Mouse (Mus musculus): ENCODE results near the gene Popdc3. TPM values are rescaled to one million over a fixed set of nuclear protein-coding genes. Genes with fewer than 3 reads are reported as not detected.
"Not testable (repeated sequence)": the region's sequence is repeated elsewhere in the genome, so short reads cannot be mapped to it uniquely, and the experiment has no call there.

Gene Popdc3
- total RNA-seq, 2 experiments from 2014 or later = 25.3 to 26.7 TPM

GRCm38 (mm10) chr10:45299509-45299908 lies 121.6 kb downstream of the Popdc3 start:
- intact Hi-C loops (cut with DNase I) = no loop called here
- no peak for DNase-seq (ENCODE audit: low spot score)

GRCm38 (mm10) chr10:45303315-45304036 lies 125.6 kb downstream of the Popdc3 start:
- intact Hi-C loops (cut with DNase I) = no loop called here
- DNase-seq (ENCODE audit: low spot score) = no peak

- DNase-seq (ENCODE audit: low spot score) = no peak
- intact Hi-C loops (cut with DNase I) = no loop called here
Measured at GRCm38 (mm10) chr10:45305173-45305572, 127.3 kb downstream of the Popdc3 start.

DNA sequence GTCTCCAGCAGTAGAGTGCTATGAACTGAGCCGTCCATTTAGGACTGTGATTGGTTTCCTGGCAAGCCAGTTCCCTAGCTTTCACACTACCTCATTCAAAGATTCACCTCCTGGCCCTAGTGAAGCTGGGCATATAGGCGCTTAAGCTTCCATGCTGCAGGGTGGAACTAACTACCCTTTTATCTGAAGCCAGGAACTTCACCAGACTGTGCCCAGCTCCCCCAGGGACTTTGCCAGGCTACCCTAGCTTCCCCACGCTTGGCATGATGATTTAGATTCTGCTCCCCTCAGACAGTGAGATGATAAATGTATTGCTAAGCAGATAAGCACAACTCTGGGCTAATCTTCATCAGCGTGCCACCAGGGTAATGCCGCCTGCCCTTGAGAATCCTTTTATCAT lies 133.2 kb downstream of the Popdc3 start:
- intact Hi-C loops (cut with DNase I) = no loop called here
- DNase-seq (ENCODE audit: low spot score) = no peak

GRCm38 (mm10) chr10:45311624-45312023 lies 133.7 kb downstream of the Popdc3 start:
- intact Hi-C loops (cut with DNase I) = no loop called here
- DNase-seq (ENCODE audit: low spot score) = no peak

DNA sequence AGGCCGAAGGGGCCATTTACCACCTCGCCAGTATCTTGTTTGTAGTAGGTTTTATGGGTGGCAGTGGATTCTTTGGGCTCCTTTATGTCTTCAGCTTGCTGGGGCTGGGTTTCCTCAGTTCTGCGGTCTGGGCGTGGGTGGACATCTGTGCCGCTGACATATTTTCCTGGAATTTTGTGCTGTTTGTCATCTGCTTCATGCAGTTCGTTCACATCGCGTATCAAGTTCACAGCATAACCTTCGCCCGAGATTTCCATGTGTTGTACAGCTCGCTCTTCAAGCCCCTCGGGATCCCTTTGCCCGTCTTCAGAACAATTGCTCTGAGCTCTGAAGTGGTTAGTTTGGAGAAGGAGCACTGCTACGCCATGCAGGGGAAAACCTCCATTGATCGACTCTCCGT lies 137.0 kb downstream of the Popdc3 start:
- no peak for DNase-seq (ENCODE audit: low spot score)
- intact Hi-C loops (cut with DNase I) = no loop called here

- intact Hi-C loops (cut with DNase I) = no loop called here
- no peak for DNase-seq (ENCODE audit: low spot score)
Measured at GRCm38 (mm10) chr10:45318922-45319321, 141.0 kb downstream of the Popdc3 start.

DNA sequence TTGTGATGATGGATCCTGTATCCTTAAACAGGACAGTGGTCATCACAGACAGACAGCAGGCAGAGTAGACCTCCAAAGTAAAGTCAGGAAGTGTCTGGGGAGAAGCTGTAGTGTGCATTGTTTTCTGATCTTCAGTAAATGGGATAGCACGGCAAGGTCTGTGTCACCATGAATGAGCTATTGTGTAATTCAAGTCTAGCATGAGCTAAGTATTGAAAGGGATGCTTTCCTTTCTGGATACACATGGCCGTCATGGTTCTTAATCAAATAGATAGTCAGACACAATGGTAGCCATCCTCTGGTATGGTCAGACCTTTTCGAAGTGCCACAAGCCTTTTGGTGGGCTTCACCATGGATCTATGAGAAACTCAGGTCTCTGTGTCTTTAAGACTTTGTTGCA lies 142.4 kb downstream of the Popdc3 start:
- intact Hi-C loops (cut with DNase I) = no loop called here
- DNase-seq (ENCODE audit: low spot score) = no peak

GRCm38 (mm10) chr10:45324159-45324558 lies 146.3 kb downstream of the Popdc3 start:
- no peak for DNase-seq (ENCODE audit: low spot score)
- intact Hi-C loops (cut with DNase I) = no loop called here

- DNase-seq (ENCODE audit: low spot score) = no peak
- intact Hi-C loops (cut with DNase I) = no loop called here
Measured at GRCm38 (mm10) chr10:45328196-45329000, 150.5 kb downstream of the Popdc3 start.

DNA sequence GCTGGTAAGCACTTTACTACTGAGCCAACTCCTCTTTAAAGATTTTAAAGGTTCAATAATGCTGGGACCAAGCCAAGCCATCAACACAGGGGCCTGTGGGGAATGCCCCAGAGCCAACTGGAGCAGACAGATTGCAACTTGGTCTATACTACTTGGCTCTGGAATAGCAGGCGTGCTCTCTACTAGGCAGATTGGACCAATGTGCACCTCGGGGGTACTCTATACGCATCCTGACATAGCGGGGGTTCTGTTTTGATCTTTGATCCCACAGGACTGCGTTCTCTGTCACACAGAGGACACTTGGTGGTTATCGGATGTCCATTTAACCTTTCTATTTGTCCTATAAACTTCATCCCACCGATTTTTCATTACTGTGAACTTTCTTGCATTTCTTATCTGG lies 157.0 kb downstream of the Popdc3 start:
- intact Hi-C loops (cut with DNase I) = loop anchor here (5.0 kb wide), 1 partner anchor 48 kb away; no protein-coding TSS in a partner anchor
- DNase-seq (ENCODE audit: low spot score) = no peak

DNA sequence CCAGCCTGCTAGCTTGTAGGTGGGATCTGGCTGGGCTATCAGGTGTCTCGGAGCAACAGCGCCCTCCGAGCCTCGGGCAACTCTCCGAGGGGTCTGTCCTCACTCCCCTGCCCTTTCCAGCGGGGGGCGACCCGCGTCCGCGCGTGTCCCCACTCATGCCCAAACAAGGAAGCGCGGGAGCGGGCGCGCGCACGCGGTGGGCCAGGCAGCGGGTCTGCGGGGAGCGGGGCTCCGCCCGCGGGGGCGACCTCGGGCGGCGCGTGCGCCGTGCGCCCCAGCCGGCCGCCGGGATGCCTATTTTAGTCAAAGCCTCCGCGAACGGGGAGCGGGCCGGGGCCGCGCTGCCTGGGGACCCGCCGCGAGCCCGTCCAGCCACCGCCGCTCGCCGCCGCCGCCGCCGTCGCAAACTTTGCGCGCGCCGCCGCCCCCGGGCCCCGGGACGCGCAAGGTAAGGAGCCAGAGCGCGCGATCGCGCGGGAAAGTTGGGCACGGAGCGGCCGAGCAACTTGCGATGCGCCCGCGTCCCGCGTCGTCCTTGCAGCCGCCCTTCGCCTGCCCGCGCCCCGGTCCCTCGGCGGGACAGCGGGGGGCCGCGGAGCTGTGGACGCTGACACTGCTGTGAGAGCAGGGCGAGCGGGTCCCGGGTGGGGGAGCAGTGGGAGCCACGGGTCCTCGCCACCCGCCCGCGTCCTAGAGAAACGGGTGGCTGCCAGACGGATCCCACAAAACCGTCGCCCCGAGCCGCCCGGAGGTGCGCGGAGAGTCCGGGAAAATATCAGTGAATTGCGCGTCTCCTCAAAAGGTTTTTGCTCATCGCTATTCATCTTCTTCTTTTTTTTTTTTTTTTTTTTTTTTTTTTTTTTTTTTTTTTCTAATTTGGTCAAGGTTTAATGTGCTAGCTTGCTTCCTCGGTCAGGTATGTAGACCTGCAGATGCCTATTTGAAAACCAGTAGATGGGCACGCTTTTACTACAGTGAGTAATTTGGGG lies 157.8 kb downstream of the Popdc3 start, which contains the start of gene Bves:
TSS of gene Bves (plus strand) at position 339 of the 989 bp plus-strand sequence.
- intact Hi-C loops (cut with DNase I) = loop anchor here (5.0 kb wide), 1 partner anchor 48 kb away; no protein-coding TSS in a partner anchor
- DNase-seq (ENCODE audit: low spot score) = peak; percentile 7

GRCm38 (mm10) chr10:45339106-45339505 lies 161.2 kb downstream of the Popdc3 start:
- intact Hi-C loops (cut with DNase I) = loop anchor here (5.0 kb wide), 1 partner anchor 52 kb away; no protein-coding TSS in a partner anchor
- no peak for DNase-seq (ENCODE audit: low spot score)

- no peak for DNase-seq (ENCODE audit: low spot score)
- intact Hi-C loops (cut with DNase I) = no loop called here
Measured at GRCm38 (mm10) chr10:45344381-45344780, 166.5 kb downstream of the Popdc3 start.

DNA sequence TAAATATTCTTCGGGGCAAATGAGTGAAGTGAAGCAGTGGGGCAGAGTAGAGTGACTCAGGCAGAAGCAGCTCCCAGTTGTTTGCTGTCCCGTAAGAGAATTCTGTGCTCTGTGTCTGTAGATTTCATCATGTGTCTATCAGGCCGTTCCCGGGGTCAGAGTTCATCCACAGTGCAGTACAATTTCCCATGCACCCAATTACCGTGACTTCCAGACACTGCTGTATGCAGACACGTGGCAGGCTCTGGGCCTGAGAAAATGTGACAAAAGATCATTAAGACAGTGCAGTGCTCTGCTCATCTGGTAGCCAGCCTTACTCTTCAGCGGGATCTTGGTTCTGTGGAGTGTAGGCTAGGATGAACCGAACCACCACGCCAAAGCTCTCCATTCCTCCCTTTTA lies 167.3 kb downstream of the Popdc3 start:
- intact Hi-C loops (cut with DNase I) = no loop called here
- no peak for DNase-seq (ENCODE audit: low spot score)

GRCm38 (mm10) chr10:45348143-45348542 lies 170.2 kb downstream of the Popdc3 start:
- DNase-seq (ENCODE audit: low spot score); intact Hi-C loops (cut with DNase I): not testable (repeated sequence)

DNA sequence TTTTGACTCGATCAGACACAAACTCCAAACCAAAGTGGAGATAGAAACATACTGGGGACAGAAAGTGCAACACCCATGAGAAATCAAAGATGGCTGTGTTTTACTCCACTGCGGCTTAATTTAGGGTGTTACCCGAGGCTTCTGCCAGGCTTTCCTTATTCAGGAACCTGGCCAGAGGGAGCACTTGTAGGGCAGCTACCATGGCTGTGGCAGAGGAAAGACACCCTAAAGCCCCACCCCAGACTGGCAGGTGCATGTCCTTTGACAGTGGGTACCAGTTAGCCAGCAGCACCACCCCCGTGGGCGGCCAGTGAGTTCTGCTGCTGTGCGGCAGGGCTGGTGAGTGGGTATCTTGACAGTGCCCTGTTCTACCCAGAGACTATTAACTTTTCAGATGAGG lies 178.2 kb downstream of the Popdc3 start:
- intact Hi-C loops (cut with DNase I) = no loop called here
- no peak for DNase-seq (ENCODE audit: low spot score)

DNA sequence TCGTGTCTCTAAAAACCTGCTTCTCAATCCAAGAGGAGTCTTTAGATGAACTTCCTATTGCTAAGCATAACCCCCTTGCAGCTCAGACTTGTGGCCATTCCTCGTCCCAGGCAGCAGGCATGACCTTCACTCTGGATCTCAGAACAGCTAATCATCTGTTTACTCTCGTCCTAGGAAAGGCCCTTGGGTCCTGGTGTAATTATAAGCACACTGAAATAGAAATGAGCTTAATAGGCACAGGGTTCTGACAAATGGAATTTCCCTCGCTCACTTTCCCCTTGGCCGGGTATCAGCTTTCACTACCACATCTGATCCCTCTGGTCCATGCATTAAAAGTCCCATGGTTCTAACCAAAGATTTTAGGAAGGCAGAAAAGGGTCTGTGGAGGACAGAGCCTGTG lies 185.5 kb downstream of the Popdc3 start:
- intact Hi-C loops (cut with DNase I) = no loop called here
- DNase-seq (ENCODE audit: low spot score) = no peak

DNA sequence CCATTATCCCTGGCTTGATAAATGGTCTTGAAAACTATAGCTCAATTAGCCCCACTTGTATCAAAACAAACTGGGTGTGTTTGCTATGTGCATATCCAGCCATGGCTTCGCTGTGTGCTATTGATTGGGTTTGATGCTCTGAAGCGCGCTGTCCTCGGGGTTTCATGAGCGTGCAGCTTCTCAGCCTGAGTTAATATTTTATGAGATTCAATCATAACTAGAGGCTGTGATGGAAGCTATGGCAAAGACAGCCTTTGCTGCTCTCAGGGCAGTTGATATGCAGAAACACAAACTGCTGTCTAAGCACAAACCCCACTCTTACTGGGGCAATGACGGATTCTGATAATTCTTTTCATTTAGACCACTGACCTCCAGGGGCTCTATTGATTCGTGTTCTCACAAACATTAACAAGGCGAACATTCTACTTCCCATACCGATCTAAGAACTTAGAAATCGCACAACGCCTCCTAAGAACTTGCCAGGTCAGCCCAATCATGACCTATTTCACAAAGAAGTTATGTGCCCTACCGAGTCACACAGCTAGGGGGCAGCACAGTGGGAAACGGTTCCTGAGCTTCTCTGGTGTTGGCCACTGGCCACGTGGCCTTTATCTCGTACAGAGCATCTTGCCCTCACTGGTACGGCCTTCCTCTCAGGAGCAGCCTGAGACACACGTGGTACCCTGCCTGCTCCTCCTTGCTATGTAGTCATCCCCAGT lies 189.2 kb downstream of the Popdc3 start:
- intact Hi-C loops (cut with DNase I) = no loop called here
- DNase-seq (ENCODE audit: low spot score) = no peak

Measured in heart, postnatal 25 days (tissue).